Mouse (Mus musculus): ENCODE data around the gene Rap1a.

DNA sequence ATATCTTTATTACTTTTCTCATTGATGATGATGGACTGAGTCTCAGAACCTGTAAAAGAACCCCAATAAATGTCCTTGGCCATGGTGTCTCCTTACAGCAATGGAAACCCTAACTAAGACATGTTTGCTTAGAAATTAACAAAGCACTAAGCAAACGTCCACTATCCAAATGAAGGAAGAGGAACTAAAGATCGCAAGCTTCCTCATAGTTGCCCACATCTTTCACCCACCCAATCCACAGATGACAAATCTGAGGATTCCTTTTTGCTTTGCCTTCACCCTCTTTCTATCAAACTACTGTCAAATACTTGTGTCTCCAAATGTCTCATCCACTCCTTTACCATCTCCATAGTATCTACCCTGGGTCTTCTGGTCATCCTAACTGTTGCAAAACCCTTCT, 112.6 kb downstream of the Rap1a start:
- no peak for TF ChIP-seq CTCF (IDR thresholded peaks at IDR 0.05; ENCODE audit: low read depth, low read length)
- no peak for TF ChIP-seq POLR2A (IDR thresholded peaks at IDR 0.05; ENCODE audit: borderline replicate concordance, low read depth, low read length)
